Mouse (Mus musculus): Measurements from ENCODE around the gene Cptp.

Cptp gene

GRCm38 (mm10) chr4:155869317-155870033 lies at the start of gene Cptp, which contains the start of gene Ints11:
Cptp (minus strand) TSS chr4:155869440.
Ints11 (plus strand) TSS chr4:155869546.
- DNase-seq (ENCODE audit: low read depth, low spot score): peak; percentile 92

- DNase-seq (ENCODE audit: low read depth, low spot score): no peak
These were observed 39.5 kb upstream of the Cptp start for GRCm38 (mm10) chr4:155908751-155909150.

GRCm38 (mm10) chr4:155908281-155908680 lies 39.0 kb upstream of the Cptp start:
- no peak for DNase-seq (ENCODE audit: low read depth, low spot score)

- DNase-seq (ENCODE audit: low read depth, low spot score): no peak
These were observed 37.8 kb upstream of the Cptp start for GRCm38 (mm10) chr4:155907003-155907402.

- no peak for DNase-seq (ENCODE audit: low read depth, low spot score)
These were observed 36.9 kb upstream of the Cptp start for GRCm38 (mm10) chr4:155906125-155906524.

- DNase-seq (ENCODE audit: low read depth, low spot score): no peak
These were observed 36.4 kb upstream of the Cptp start for GRCm38 (mm10) chr4:155905634-155906033.

- DNase-seq (ENCODE audit: low read depth, low spot score): no peak
These were observed 35.3 kb upstream of the Cptp start for GRCm38 (mm10) chr4:155904318-155905102.

- no peak for DNase-seq (ENCODE audit: low read depth, low spot score)
These were observed 34.0 kb upstream of the Cptp start for GRCm38 (mm10) chr4:155903246-155903645.

- no peak for DNase-seq (ENCODE audit: low read depth, low spot score)
These were observed 32.0 kb upstream of the Cptp start for GRCm38 (mm10) chr4:155901205-155901604.

GRCm38 (mm10) chr4:155899355-155899754 lies 30.1 kb upstream of the Cptp start:
- no peak for DNase-seq (ENCODE audit: low read depth, low spot score)

- no peak for DNase-seq (ENCODE audit: low read depth, low spot score)
These were observed 29.1 kb upstream of the Cptp start for GRCm38 (mm10) chr4:155898318-155898717.

GRCm38 (mm10) chr4:155896461-155896860 lies 27.2 kb upstream of the Cptp start:
- no peak for DNase-seq (ENCODE audit: low read depth, low spot score)

- DNase-seq (ENCODE audit: low read depth, low spot score): no peak
These were observed 26.6 kb upstream of the Cptp start for GRCm38 (mm10) chr4:155895826-155896225.

- DNase-seq (ENCODE audit: low read depth, low spot score): peak; percentile 65
These were observed 26.0 kb upstream of the Cptp start for GRCm38 (mm10) chr4:155895216-155895615.

- no peak for DNase-seq (ENCODE audit: low read depth, low spot score)
These were observed 25.2 kb upstream of the Cptp start for GRCm38 (mm10) chr4:155894311-155894881.

- DNase-seq (ENCODE audit: low read depth, low spot score): no peak
These were observed 24.0 kb upstream of the Cptp start for GRCm38 (mm10) chr4:155893212-155893690.

GRCm38 (mm10) chr4:155892438-155893211 lies 23.4 kb upstream of the Cptp start:
- no peak for DNase-seq (ENCODE audit: low read depth, low spot score)

- peak; percentile 75 for DNase-seq (ENCODE audit: low read depth, low spot score)
These were observed 22.8 kb upstream of the Cptp start for GRCm38 (mm10) chr4:155892017-155892416.

GRCm38 (mm10) chr4:155891551-155892001 lies 22.3 kb upstream of the Cptp start, which contains the start of the genes Pusl1 and Acap3:
Pusl1 (minus strand) TSS chr4:155891781.
Acap3 (plus strand) TSS chr4:155891822.
- peak; percentile 92 for DNase-seq (ENCODE audit: low read depth, low spot score)

- no peak for DNase-seq (ENCODE audit: low read depth, low spot score)
These were observed 21.8 kb upstream of the Cptp start for GRCm38 (mm10) chr4:155891011-155891471.

- DNase-seq (ENCODE audit: low read depth, low spot score): no peak
These were observed 20.1 kb upstream of the Cptp start for GRCm38 (mm10) chr4:155889316-155889715.
